Mouse (Mus musculus) C2C12 (cell line): ENCODE data around the gene Vmn2r1.

ENCODE experiments used
- CTCF ChIP-seq: IDR thresholded peaks from one replicate; pipeline ENCODE4 v1.5.1; 2011; ENCODE audit not compliant: control insufficient read depth, insufficient read depth, insufficient read length
- FOSL1 ChIP-seq: IDR thresholded peaks from one replicate; pipeline ENCODE4 v1.8.0; 2011; ENCODE audit warnings: mild to moderate bottlenecking, low read length; ENCODE audit not compliant: poor library complexity, insufficient read depth, severe bottlenecking
- MAX ChIP-seq: IDR thresholded peaks from one replicate; pipeline ENCODE4 v1.6.1; 2011; ENCODE audit warnings: mild to moderate bottlenecking, control low read depth

DNA sequence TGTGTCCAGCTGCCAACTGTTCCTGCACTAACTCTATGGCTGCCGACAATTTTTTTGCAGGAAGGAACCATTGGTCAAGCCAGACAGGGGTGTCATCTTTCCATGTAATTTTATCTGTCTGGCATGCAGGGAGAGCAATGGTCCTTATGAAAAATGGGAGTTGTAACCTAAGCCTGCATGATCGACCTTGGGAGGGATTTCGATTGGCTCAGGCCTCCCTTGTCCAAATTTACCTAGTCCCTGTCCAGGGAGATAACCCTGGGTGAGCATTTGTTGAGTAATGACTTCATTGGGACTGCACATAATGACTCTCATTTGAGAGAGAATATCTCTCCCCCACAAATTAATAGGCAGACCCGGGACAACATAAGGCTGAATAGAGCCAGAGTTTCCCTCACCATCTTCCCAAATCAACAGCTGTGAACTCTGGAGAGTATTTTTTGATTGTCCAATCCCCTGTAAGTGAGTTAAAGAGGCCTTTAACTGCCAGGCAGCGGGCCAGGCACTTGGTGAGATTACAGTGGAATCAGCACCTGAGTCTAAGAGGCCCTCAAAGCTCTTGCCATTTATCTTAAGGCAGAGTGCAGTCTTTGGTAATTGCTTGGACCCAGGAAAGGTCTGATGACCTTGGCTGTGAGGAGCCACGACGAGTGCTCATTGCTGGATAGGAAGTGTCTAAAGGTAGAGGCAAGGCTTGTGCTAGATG, 43.1 kb upstream of the Vmn2r1 start:
- no peak for TF ChIP-seq MAX
- TF ChIP-seq CTCF = no peak
- TF ChIP-seq FOSL1 = no peak
